Mouse (Mus musculus): ENCODE data around the gene Ago3.

GRCm38 (mm10) chr4:126295152-126295551, 134.2 kb downstream of the Ago3 start:
- no peak for TF ChIP-seq CTCF (IDR thresholded peaks at IDR 0.05; ENCODE audit: insufficient read depth, low read depth, low read length)
- no peak for TF ChIP-seq POLR2A (IDR thresholded peaks at IDR 0.05; ENCODE audit: insufficient read depth, low read depth, low read length)

Measured in olfactory bulb, adult 2 months (tissue).